In the genomic region with DNA sequence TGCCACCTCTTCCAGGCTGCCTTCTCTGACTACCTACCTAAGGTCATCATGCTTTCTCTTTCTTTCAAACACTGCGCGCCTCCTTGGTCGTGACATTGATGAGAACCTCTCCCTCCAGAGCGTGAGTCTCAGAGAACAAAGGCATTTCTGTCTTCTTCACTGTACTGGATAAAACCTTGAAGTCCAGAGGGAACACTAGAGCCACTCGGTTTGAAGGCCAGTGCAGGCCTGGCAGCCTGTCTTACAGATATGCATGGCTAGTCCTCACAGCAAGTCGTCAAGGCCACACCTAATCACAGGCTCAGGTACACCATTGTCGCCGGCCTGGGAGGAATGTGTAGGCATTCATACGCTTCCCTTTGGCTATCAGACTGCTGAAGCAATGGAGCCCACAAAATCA, we compare ENCODE assay signal across 23 mouse cellular contexts. TPM values are rescaled to one million over a fixed set of nuclear protein-coding genes. Genes with fewer than 3 reads are reported as not detected.
"Had no signal": no experiment of that assay in that cellular context is flagged by ENCODE, and none has a peak within 500 bp of the region (broad histone marks: within the 10 kb centered on the region; RNA-seq: fewer than 3 reads in every experiment).

No protein-coding gene starts in this region.

- DNase-seq: gastrocnemius, postnatal 25 days; heart, adult 18-20 months; heart, postnatal 10 days; heart, postnatal 4 days; kidney, adult 18-20 months; kidney, adult 8-10 months; kidney, postnatal 10 days; kidney, postnatal 25 days; kidney, postnatal 4 days; liver; liver, embryonic 13.5 days had no signal

RNA-seq across cellular contexts. Expression of a gene that starts 40.6 kb away (rescaled TPM):
- total RNA-seq: gastrocnemius, postnatal 4 days; granulocyte monocyte progenitor cell, adult 5-6 weeks; heart, postnatal 10 days; heart, postnatal 4 days; layer of hippocampus, postnatal 10 days had no signal

RNA-seq across cellular contexts. Expression of a gene that starts 47.1 kb away (rescaled TPM):
- total RNA-seq: granulocyte monocyte progenitor cell, adult 5-6 weeks had no signal

RNA-seq across cellular contexts. Expression of a gene that starts 57.6 kb away (rescaled TPM):
- total RNA-seq: gastrocnemius, adult 18-20 months; gastrocnemius, adult 8-10 months; gastrocnemius, postnatal 25 days; gastrocnemius, postnatal 4 days; granulocyte monocyte progenitor cell, adult 5-6 weeks; heart, adult 18-20 months; heart, adult 8-10 months; heart, postnatal 10 days; heart, postnatal 25 days; heart, postnatal 4 days; layer of hippocampus, adult 2 months; layer of hippocampus, postnatal 10 days; layer of hippocampus, postnatal 25 days; left cerebral cortex, adult 2 months; left cerebral cortex, postnatal 14 days; left cerebral cortex, postnatal 36 days had no signal

RNA-seq across cellular contexts. Expression of a gene that starts 58.7 kb away (rescaled TPM):
- total RNA-seq: gastrocnemius, postnatal 25 days; gastrocnemius, postnatal 4 days; granulocyte monocyte progenitor cell, adult 5-6 weeks; layer of hippocampus, postnatal 10 days; left cerebral cortex, adult 2 months; left cerebral cortex, postnatal 36 days had no signal
